Mouse (Mus musculus) hindbrain, embryonic 11.5 days (tissue): Measurements from ENCODE around the gene Ptma. TPM values are rescaled to one million over a fixed set of nuclear protein-coding genes. Genes with fewer than 3 reads are reported as not detected.
A peak's percentile ranks its signal among the peaks of the same experiment; 100 is the strongest.
"Not testable (repeated sequence)": the region's sequence is repeated elsewhere in the genome, so short reads cannot be mapped to it uniquely, and the experiment has no call there.

ENCODE experiments used
- ATAC-seq: fragments of 200-750 bp; cut with Nextera tagmentation; 2 replicates; pipeline ENCODE4 v1.8.0; 2017; ENCODE audit warnings: mild to moderate bottlenecking, moderate TSS enrichment, moderate library complexity; ENCODE audit not compliant: low FRiP score
- DNase-seq: peaks from one replicate; pipeline ENCODE4 v3.0.0-alpha.2; 2015; ENCODE audit warnings: low spot score
- H3K27ac ChIP-seq: fragments of 300-500 bp; sonication (generic); 2 replicates; pipeline ENCODE4 v1.5.1; 2014; ENCODE audit warnings: mild to moderate bottlenecking, low read depth, low read length
- H3K27me3 ChIP-seq: fragments of 300-500 bp; sonication (generic); 2 replicates; pipeline ENCODE4 v1.6.1; 2014; ENCODE audit warnings: mild to moderate bottlenecking, low read length, moderate library complexity, mixed read lengths; ENCODE audit not compliant: control insufficient read depth, insufficient read depth
- H3K36me3 ChIP-seq: fragments of 300-500 bp; sonication (generic); 2 replicates; pipeline ENCODE4 v1.6.1; 2014; ENCODE audit warnings: mild to moderate bottlenecking, low read length, moderate library complexity, mixed read lengths; ENCODE audit not compliant: control insufficient read depth, insufficient read depth
- H3K4me1 ChIP-seq: fragments of 300-500 bp; sonication (generic); replicated peaks from 2 replicates; pipeline ENCODE4 v1.6.1; 2014; ENCODE audit warnings: low read length, mixed read lengths; ENCODE audit not compliant: control insufficient read depth, insufficient read depth
- H3K4me2 ChIP-seq: fragments of 300-500 bp; sonication (generic); replicated peaks from 2 replicates; pipeline ENCODE4 v1.6.1; 2014; ENCODE audit warnings: mild to moderate bottlenecking, low read depth, low read length
- H3K4me3 ChIP-seq: fragments of 300-500 bp; sonication (generic); 2 replicates; pipeline ENCODE4 v1.5.1; 2014; ENCODE audit warnings: low read depth, low read length
- H3K9ac ChIP-seq: fragments of 300-500 bp; sonication (generic); 2 replicates; pipeline ENCODE4 v1.6.1; 2014; ENCODE audit warnings: low read depth, low read length
- H3K9me3 ChIP-seq: fragments of 300-500 bp; sonication (generic); 2 replicates; pipeline ENCODE4 v1.6.1; 2016; ENCODE audit warnings: low read length; ENCODE audit not compliant: control insufficient read depth
- WGBS: fragments of 180-500 bp; shearing (Covaris S2); extraction: QIAGEN DNeasy Blood & Tissue Kit; methylation state at CpG from one replicate; pipeline ENCODE4 v1.1.7; 2014; 5-methylcytosine and 5-hydroxymethylcytosine counted together
- polyA plus RNA-seq: library from polyadenylated mRNA; unstranded; fragments of >200 nt; fragmentation: Nextera tagmentation; extraction: Ambion mirVana; gene quantifications from 2 replicates; pipeline ENCODE4 v1.2.1, GENCODE M21; 2014

Gene Ptma
- polyA plus RNA-seq, 1 experiment from 2014 or later = 3,402 TPM

DNA sequence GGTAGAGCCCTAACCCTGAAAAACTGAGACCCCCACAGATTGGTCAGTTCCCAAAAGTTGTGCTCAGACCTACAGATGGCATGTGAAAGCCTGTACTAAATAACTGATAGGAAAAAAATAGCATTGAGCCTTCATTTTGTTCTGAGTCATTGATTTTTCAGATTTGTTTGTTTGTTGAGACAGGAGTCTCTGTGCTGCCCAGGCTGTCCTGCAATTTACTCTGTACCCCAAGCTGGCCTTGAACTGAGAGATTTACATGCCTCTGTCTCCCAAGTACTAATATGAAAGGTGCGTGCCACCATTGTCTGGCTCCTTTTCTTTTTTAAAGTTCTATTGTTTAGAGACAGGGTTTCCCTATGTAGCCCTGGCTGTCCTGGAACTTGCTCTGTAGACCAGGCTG is 41.2 kb upstream of the Ptma start:
- no peak overlapping the region for H3K9ac ChIP-seq
- no peaks in the 10 kb centered on the region for H3K9me3 ChIP-seq
- WGBS = 97% methylated on average over 1 of the region's 1 CpGs
- H3K4me2 ChIP-seq = no peak overlapping the region
- no peaks in the 10 kb centered on the region for H3K27me3 ChIP-seq
- H3K4me1 ChIP-seq = no peaks in the 10 kb centered on the region; the same call in 1 of the 2 replicates
- ATAC-seq (no peak), DNase-seq (no peak)
- no peak overlapping the region for H3K27ac ChIP-seq
- H3K4me3 ChIP-seq = no peak overlapping the region
- H3K36me3 ChIP-seq = no peaks in the 10 kb centered on the region

DNA sequence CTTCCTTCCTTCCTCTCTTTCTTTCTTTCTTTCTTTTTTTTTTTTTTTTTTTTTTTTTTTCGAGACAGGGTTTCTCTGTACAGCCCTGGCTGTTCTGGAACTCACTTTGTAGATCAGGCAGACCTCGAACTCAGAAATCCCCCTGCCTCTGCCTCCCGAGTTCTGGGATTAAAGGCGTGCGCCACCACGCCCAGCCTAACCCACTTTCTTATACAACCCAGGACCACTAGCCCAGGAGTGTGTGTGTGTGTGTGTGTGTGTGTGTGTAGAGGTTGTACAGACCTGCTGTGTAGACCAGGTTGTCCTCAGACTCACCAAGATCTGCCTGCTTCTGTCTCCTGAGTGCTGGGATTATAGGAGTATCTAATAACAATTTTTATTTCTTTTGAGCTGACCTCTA is 40.7 kb upstream of the Ptma start:
- not testable (repeated sequence) for H3K9me3 ChIP-seq, H3K4me1 ChIP-seq, H3K27me3 ChIP-seq, H3K9ac ChIP-seq, H3K27ac ChIP-seq, H3K36me3 ChIP-seq, H3K4me2 ChIP-seq, ATAC-seq, H3K4me3 ChIP-seq, DNase-seq
- 96% methylated on average over 6 of the region's 6 CpGs for WGBS

DNA sequence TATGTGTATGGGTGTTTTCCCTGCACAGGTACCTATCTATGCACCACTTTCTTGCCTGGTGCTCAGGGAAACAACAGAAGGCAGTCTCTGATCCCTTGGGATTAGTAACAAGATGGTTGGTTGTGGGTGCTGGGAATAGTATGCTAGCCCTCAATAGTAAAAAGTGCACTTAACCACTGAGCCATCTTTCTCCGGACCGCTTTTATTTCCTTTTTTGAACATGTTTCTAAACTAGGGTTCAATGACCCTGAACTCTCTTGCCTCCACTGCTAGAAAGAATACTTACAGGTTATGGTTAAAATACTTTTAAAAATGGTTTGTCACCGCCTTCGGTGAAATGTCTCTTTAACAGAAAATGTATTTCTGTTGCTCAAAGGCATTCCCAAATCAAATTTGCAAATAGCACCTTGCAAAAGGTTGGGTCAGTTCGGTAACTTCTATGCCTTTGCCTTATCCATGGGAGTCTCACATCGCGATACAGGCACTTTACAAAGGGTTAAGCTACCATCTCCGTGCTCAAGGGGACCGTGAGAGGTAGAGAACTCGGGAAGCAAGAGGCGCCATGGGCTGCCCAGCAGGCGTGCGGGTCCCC is 39.7 kb upstream of the Ptma start:
- no peaks in the 10 kb centered on the region for H3K27me3 ChIP-seq
- no peaks in the 10 kb centered on the region for H3K9me3 ChIP-seq
- H3K4me1 ChIP-seq = peaks cover 1% of the 10 kb centered on the region; the same call in 1 of the 2 replicates
- peak overlapping the region; percentile 50 for H3K4me3 ChIP-seq
- WGBS = 9% methylated on average over 13 of the region's 13 CpGs
- peak overlapping the region; percentile 98 for H3K27ac ChIP-seq
- DNase-seq (no peak), ATAC-seq (no peak; the same call in 1 of the 2 replicates)
- peak overlapping the region; percentile 45 for H3K4me2 ChIP-seq
- peak overlapping the region; percentile 79 for H3K9ac ChIP-seq
- no peaks in the 10 kb centered on the region for H3K36me3 ChIP-seq

DNA sequence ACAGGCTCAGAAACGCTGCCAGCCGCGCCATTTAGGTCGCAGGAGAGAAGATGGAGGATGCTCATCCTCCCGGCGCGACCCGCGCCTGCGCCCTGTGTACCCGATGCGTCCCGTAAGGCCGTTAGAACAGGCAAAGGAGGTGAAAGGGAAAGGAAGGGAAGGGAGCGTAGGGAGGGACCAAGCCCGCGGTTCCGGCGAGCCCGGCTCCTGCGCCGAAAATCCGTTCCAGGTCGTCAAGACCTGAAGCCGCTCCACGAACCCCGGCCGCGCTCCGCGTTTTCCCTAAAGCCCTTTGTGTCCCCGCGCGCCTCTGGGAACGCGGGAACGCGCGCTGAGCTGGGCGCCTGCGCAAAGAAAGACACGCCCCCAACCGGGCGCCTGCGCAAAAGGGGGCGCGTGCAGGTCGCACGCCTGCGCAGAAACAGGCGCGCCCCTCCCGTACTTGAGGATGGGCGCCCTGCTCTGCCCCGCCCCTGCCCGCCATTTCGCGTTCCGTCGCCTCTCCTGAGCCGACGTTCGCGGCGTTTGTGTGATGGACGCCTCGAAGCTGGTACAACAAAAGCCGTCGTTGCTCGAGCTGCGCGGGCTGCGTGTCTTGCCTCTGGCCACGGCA is 39.1 kb upstream of the Ptma start:
- peak; percentile 97 for ATAC-seq
- Histone ChIP-seq H3K27me3 (no peaks in the 10 kb centered on the region), H3K9ac (peak overlapping the region; percentile 93), H3K27ac (peak overlapping the region; percentile 98), H3K4me1 (peaks cover 2% of the 10 kb centered on the region; the same call in 1 of the 2 replicates), H3K4me2 (peak overlapping the region; percentile 72), H3K4me3 (peak overlapping the region; percentile 50), H3K9me3 (no peaks in the 10 kb centered on the region), H3K36me3 (no peaks in the 10 kb centered on the region)
- under 1% methylated on average over 73 of the region's 74 CpGs for WGBS
- DNase-seq = peak; percentile 100

DNA sequence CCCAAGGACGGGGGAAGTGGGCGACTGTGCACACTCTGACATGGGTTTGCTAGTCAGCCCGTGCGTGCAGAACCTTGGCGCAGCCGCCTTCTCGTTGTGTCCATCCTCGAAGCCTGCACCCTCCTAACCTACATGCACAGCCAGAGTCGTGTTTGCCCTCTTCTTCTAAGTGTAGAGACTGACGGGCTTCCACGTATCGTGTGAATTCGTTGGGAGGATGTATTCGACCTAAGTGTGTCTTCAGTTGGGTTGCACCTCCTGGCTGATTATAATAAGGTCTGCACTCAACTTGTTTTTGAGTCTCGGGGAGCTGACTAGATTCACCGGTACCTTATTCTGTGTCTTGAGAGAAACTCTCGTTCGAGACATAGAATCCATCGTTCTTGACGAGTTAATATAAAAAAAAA is 38.6 kb upstream of the Ptma start:
- Histone ChIP-seq H3K27me3 (no peaks in the 10 kb centered on the region), H3K9me3 (no peaks in the 10 kb centered on the region), H3K36me3 (no peaks in the 10 kb centered on the region), H3K27ac (peak overlapping the region; percentile 98), H3K4me3 (peak overlapping the region; percentile 50), H3K4me1 (peaks cover 2% of the 10 kb centered on the region; the same call in 1 of the 2 replicates), H3K9ac (peak overlapping the region; percentile 93), H3K4me2 (peak overlapping the region; percentile 72)
- 7% methylated on average over 20 of the region's 20 CpGs for WGBS
- ATAC-seq = no peak; the same call in 1 of the 2 replicates
- no peak for DNase-seq

DNA sequence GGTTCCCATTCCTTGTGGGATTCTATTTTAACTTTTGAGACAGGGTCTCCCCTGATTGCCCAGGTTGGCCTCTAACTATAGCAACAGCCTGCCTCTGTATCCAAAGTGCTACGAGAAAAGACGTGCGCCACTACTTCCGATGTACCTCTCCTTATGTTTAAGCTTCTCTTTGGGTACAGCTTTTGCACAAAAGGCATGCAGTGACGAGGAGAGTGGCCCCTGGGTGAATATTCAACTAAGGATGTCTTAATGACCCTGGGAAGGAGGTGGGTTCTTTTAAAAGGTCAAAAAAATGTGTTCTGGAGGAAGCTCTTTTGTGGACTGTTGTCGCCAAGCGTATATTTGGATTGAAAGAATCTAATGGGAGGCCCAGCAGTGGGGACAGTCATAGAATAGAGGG is 38.2 kb upstream of the Ptma start:
- Histone ChIP-seq H3K4me3 (peak overlapping the region; percentile 50), H3K4me2 (peak overlapping the region; percentile 72), H3K36me3 (no peaks in the 10 kb centered on the region), H3K9ac (peak overlapping the region; percentile 93), H3K27ac (no peak overlapping the region; the same call in 1 of the 2 replicates), H3K27me3 (no peaks in the 10 kb centered on the region), H3K4me1 (peaks cover 2% of the 10 kb centered on the region; the same call in 1 of the 2 replicates), H3K9me3 (no peaks in the 10 kb centered on the region)
- no peak for DNase-seq
- 51% methylated on average over 7 of the region's 7 CpGs for WGBS
- no peak for ATAC-seq

DNA sequence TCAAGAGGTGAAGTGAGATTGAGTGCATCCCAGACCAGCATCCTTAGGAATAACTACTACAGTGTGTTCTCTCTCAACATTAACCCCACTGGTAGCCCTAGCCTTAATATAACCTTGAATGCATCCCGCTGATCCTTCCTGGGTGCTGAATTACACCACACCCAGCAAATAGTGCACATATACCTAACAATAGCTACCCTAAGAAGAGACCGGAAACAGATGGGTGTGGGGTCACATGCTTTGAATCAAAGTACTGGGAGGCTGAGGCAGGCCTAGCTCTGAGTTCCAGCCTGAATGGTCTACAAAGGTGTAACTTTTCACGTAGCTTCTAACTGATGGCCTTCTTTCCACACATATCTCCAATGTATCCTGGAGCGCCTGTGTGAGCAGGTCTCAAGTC is 37.8 kb upstream of the Ptma start:
- Histone ChIP-seq H3K9ac (no peak overlapping the region; the same call in 1 of the 2 replicates), H3K27ac (no peak overlapping the region), H3K9me3 (no peaks in the 10 kb centered on the region), H3K4me2 (peak overlapping the region; percentile 72; the same call in 1 of the 2 replicates), H3K4me3 (no peak overlapping the region; the same call in 1 of the 2 replicates), H3K36me3 (no peaks in the 10 kb centered on the region), H3K27me3 (no peaks in the 10 kb centered on the region), H3K4me1 (peaks cover 2% of the 10 kb centered on the region; the same call in 1 of the 2 replicates)
- DNase-seq (no peak), ATAC-seq (no peak)
- whole genome bisulfite sequencing = 93% methylated on average over 4 of the region's 4 CpGs

DNA sequence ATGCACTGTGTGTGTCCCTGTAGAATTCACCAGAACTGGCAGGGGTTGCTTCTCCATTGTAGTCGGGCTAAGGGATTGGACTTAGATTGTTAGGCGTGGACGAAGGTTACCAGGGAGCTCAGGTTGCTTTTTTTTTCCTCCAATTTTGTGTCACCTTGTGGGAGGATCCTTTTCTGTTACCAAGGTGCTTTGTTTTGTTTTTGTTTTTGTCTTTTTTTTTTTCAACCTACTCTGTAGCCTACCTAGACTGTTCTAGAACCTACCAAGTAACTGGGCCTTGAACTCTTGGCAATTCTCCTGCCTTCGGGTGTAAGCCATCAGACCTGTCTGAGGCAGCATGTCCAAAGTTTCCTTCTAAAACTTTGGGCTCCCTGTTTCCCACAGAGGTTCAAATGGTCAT is 36.6 kb upstream of the Ptma start:
- Histone ChIP-seq H3K4me1 (peaks cover 2% of the 10 kb centered on the region; the same call in 1 of the 2 replicates), H3K27ac (no peak overlapping the region), H3K4me3 (no peak overlapping the region), H3K9me3 (no peaks in the 10 kb centered on the region), H3K4me2 (no peak overlapping the region), H3K36me3 (no peaks in the 10 kb centered on the region), H3K9ac (no peak overlapping the region), H3K27me3 (no peaks in the 10 kb centered on the region)
- no peak for DNase-seq
- WGBS = 97% methylated on average over 4 of the region's 4 CpGs
- no peak for ATAC-seq

DNA sequence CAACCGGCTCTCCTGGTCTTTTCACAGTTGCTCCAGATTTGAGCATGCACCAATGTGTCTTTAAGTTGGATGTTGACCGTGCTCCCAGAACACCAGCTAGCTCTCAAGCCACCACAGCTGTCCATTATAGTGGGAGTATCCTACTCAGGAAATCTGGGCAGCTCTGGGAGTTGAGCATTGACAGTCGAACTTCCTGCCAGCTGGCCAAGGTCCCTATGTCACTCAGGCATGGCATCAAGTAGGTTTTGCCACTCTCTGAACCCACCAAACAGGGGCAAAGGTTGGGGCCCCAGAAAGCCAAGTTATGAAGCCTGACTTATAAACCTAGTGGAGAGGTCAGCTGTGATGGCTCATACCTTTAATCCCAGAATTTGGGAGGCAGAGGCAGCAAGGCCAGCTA is 35.8 kb upstream of the Ptma start:
- Histone ChIP-seq H3K27me3 (no peaks in the 10 kb centered on the region), H3K9me3 (no peaks in the 10 kb centered on the region), H3K27ac (no peak overlapping the region), H3K4me3 (no peak overlapping the region), H3K4me1 (peaks cover 2% of the 10 kb centered on the region; the same call in 1 of the 2 replicates), H3K9ac (no peak overlapping the region), H3K36me3 (no peaks in the 10 kb centered on the region), H3K4me2 (no peak overlapping the region)
- no peak for DNase-seq
- 88% methylated on average over 3 of the region's 3 CpGs for WGBS
- no peak for ATAC-seq
